Mouse (Mus musculus): ENCODE measurements around the gene Ust.
"Not testable (repeated sequence)": the region's sequence is repeated elsewhere in the genome, so short reads cannot be mapped to it uniquely, and the experiment has no call there.

Gene Ust

GRCm38 (mm10) chr10:8518141-8519013 is at the start of gene Ust:
Gene Ust (minus strand): TSS chr10:8518825.
- DNase-seq (ENCODE audit: low read depth, low spot score), result peak; percentile 76

- DNase-seq (ENCODE audit: low read depth, low spot score), result no peak
Observed at GRCm38 (mm10) chr10:8561366-8561765, 42.7 kb upstream of the Ust start.

- DNase-seq (ENCODE audit: low read depth, low spot score), result not testable (repeated sequence)
Observed at GRCm38 (mm10) chr10:8559566-8559965, 40.9 kb upstream of the Ust start.

- DNase-seq (ENCODE audit: low read depth, low spot score), result not testable (repeated sequence)
Observed at GRCm38 (mm10) chr10:8552239-8552638, 33.6 kb upstream of the Ust start.

GRCm38 (mm10) chr10:8551601-8552000 is 33.0 kb upstream of the Ust start:
- DNase-seq (ENCODE audit: low read depth, low spot score), result not testable (repeated sequence)

- DNase-seq (ENCODE audit: low read depth, low spot score), result no peak
Observed at GRCm38 (mm10) chr10:8541514-8541913, 22.9 kb upstream of the Ust start.

GRCm38 (mm10) chr10:8535445-8535844 is 16.8 kb upstream of the Ust start:
- peak; percentile 36 for DNase-seq (ENCODE audit: low read depth, low spot score)

- no peak for DNase-seq (ENCODE audit: low read depth, low spot score)
Observed at GRCm38 (mm10) chr10:8531651-8532050, 13.0 kb upstream of the Ust start.

GRCm38 (mm10) chr10:8530505-8531051 is 12.0 kb upstream of the Ust start:
- DNase-seq (ENCODE audit: low read depth, low spot score), result no peak

- DNase-seq (ENCODE audit: low read depth, low spot score), result peak; percentile 34
Observed at GRCm38 (mm10) chr10:8529173-8529572, 10.5 kb upstream of the Ust start.

- no peak for DNase-seq (ENCODE audit: low read depth, low spot score)
Observed at GRCm38 (mm10) chr10:8525354-8525753, 6.7 kb upstream of the Ust start.

GRCm38 (mm10) chr10:8521536-8521935 is 2.9 kb upstream of the Ust start:
- DNase-seq (ENCODE audit: low read depth, low spot score), result no peak

- no peak for DNase-seq (ENCODE audit: low read depth, low spot score)
Observed at GRCm38 (mm10) chr10:8520766-8521395, 2.3 kb upstream of the Ust start.

GRCm38 (mm10) chr10:8519014-8519491 is 428 bp upstream of the Ust start:
- peak; percentile 76 for DNase-seq (ENCODE audit: low read depth, low spot score)

- DNase-seq (ENCODE audit: low read depth, low spot score), result peak; percentile 52
Observed at GRCm38 (mm10) chr10:8517591-8518140, 959 bp downstream of the Ust start.

- DNase-seq (ENCODE audit: low read depth, low spot score), result peak; percentile 27
Observed at GRCm38 (mm10) chr10:8516916-8517524, 1.6 kb downstream of the Ust start.

GRCm38 (mm10) chr10:8513690-8514089 is 4.9 kb downstream of the Ust start:
- DNase-seq (ENCODE audit: low read depth, low spot score), result no peak

- no peak for DNase-seq (ENCODE audit: low read depth, low spot score)
Observed at GRCm38 (mm10) chr10:8512222-8512621, 6.4 kb downstream of the Ust start.

GRCm38 (mm10) chr10:8511760-8512159 is 6.9 kb downstream of the Ust start:
- no peak for DNase-seq (ENCODE audit: low read depth, low spot score)

- DNase-seq (ENCODE audit: low read depth, low spot score), result peak; percentile 71
Observed at GRCm38 (mm10) chr10:8506247-8506573, 12.4 kb downstream of the Ust start.

- DNase-seq (ENCODE audit: low read depth, low spot score), result peak; percentile 81
Observed at GRCm38 (mm10) chr10:8505346-8506246, 13.0 kb downstream of the Ust start.

Data from CD4-positive, CD25-positive, alpha-beta regulatory T cell, adult 2 months (primary cell).